Mouse (Mus musculus): ENCODE data around the gene Ust. TPM values are rescaled to one million over a fixed set of nuclear protein-coding genes. Genes with fewer than 3 reads are reported as not detected.
A peak's percentile ranks its signal among the peaks of the same experiment; 100 is the strongest.

The Ust gene
- total RNA-seq, 2 experiments from 2014 or later, result 4.7 to 6.3 TPM

DNA sequence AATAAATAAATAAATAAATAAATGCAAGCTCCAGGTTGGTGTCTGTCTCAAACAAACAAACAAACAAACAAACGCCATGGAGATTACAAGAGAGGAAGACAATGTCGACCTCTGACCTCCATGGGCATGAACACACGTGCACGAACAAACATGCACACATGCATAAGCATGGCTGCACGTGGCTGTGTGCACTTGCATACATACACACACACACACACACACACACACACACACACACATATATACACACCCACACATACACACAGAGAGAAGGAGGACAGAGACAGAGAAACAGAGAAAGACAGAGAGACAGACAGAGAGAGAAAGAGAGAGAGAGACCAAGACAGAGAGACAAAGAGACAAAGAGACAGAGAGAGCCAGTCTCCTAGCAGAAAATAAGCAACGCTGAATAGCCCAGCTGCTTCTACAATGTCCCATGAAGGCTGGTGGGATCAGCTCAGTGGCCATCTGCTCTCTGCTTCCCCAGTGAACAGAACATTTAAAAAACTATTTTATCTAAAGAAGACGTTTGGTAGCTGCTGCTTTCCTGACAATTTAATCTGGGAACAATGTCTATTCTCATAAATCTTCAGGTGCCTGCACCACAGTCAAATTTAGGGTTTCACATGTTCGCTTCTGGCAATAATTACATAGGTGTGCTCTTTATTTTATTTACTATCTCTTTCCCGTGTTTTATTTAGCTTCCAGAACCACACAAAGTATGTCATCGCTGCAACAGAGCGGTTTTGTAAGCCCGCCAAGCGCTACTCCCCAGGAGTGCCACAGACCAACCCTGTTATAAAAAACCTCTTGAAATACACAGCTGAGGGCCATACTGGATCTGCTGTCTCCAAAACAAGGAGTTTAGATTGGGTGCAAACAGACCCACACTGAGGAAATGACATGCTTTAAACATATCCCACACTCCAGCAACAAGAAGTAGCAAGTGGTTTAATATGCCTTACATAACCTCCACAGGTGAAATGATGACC is 89.5 kb downstream of the Ust start:
- no peak for DNase-seq

DNA sequence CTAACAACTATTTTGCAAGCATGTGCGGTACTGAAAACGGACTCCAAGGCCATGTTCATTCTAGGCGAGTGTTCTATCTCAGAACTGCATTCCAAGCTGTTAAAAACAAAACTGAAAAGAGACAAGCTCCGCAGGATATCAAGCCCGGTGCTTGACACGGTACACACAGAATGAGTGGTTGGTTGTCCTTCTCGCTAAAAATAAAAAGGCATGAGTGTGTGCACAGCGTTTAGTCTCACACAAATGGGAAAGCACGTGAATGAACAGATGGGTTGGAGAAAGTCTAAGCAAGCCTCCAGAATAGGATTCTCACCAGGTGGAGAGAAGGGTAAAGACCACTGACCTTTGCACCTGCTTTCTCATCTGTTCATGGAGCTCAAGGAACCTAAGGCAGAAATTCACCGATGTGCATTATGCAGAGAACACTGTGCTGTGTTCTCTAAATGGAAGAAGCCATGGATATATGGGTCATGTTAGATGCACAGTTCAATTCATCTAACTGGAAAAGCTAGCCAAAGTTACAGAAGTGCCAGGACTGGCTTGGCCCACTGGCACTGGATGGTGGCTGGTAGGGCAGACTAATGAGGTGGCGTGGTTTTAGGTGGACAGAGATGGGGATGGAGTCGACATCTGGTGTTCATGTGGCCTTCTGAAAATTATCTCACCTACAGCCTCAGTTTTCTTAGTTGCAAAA is 90.8 kb downstream of the Ust start:
- DNase-seq, result peak in 1 of 2 experiments; percentile 1

DNA sequence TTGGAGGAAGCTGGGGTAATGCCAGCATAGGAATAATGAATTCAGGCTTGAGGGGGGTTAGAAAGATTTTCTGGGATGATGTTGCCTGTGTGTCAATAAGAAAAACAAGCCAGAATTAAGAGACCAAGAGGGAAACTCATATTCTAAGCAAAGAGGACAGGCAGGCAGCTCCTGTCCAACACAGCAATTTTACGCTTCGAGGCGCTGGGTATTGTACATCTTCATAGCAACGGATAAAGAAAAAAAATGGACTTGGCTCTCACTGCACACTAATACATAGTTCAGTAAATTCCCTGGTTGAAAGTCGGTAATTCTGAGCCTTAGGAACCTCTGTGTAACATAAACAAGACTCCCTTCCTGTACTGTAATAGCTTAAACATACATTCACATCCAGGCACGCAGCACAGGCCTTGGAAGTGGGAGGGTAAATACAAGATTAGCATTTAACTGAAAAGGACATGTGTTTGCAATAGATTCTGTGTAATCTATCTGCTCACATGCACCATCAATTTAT is 99.1 kb downstream of the Ust start:
- DNase-seq, result no peak

DNA sequence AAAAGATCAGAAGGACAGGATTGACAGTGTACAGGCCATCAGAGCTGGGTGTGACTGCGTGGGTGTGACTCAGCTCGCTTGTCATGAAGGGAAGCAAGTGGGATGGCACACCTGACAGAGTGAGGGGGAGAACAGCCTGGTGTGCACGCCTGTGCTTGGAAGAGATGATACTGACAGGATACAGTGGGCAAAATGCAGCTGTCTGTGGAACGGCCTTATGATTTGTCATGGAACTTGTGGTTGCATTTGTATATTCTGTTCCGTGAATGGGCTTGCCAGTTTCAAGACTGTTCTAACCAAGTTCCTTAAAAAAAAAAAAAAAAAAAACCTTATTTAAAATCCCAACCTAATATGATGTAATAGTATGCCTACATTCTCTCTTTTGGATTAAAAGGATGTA is 103.2 kb downstream of the Ust start:
- DNase-seq, result no peak

DNA sequence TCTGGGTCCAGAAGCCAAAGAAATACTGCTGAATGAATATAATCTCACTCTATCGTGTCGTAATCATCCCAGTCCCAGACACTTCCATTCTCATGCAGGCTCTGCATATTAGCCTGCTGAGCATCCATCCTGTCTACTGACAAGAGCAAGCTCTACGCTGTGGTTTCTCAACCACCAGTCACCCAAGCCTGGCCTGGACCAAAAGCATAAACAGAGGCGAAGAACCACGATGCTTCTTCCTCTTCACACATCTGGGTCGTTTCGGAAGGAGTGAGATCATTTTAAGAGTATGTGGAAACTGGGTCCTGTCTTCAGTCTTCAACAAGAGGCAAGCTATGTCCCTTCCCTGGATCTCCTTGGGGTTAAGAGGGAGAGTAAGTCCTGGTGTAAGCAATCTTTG is 103.6 kb downstream of the Ust start:
- DNase-seq, result no peak

DNA sequence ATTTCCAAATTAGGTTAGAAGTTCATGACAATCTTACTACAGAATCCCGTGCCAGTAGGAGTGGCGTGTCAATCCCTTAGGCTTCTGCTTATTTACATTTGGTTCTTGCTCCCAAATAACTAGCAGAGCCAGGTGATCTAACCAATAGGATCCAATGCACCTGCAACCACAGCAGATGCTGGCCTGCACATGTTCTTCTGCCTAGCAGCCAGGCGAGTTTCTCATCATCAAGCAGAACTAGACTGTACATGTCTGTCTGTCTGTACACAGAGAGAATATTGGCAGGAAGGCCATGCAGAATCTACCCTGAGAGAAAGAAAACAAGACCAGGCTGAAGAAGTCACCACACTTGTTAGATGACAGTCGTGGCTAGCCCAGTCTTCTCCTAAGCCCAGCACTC is 113.5 kb downstream of the Ust start:
- no peak for DNase-seq

DNA sequence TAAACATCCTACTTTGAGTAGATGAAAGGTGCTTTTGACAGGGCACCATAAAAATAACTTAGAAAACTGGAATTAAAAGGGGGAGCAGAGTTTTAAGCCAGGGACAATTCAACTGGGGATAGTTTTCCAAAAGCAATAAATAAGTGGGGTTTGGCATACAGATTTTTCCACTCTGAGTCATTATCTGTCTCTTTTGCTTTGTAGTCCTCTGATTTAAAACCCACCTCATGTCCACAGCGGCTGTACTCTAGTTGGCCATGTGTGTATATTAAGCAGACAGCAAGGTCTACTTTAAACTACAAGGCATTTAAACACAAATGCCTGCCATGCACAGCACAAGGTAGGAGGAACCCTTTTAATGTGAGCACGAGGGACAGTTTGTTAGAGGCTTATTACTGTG is 126.4 kb downstream of the Ust start:
- DNase-seq, result no peak

DNA sequence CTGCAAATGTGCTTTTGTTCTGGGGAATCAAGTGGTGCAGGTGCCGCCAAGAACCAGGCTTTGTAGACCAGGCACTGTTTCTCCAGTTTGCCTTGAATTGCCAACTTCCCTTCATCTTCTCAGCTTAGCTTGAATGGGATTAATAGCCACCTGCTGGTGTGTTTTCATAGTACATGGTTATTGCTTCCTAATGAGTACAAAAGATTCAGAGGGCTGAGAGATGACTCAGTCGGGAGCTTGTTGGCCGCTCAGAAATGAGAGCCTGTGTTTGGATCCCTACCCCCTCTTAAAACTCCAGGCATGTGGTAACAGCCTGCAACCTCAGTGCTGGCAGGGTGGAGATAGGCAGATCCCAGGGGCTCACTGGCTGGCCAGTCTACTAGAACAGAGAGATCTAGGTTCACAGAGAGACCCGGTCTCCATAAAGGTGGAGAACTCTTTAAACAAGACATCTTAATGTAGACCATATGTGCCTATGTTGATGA is 127.3 kb downstream of the Ust start:
- peak; percentile 39 to 44 for DNase-seq

DNA sequence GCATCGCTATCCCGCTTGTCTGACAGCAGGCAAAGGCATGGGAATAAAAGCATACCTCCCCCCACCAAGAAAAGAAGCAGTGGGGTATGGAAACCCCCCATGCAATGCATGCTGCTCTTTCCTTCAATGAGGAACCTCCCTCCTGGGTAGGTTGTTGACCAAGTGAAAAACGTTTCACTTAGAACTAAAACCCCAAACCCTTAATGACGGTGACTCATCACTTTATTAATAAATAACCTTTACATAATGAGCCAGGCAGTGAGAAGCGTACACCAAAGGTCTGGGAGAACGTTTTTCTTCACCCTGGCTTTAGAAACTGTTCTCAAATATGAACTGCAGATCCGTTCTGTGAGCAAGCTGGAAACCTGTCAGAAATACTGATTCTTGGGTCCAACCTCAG is 130.4 kb downstream of the Ust start:
- DNase-seq, result no peak

DNA sequence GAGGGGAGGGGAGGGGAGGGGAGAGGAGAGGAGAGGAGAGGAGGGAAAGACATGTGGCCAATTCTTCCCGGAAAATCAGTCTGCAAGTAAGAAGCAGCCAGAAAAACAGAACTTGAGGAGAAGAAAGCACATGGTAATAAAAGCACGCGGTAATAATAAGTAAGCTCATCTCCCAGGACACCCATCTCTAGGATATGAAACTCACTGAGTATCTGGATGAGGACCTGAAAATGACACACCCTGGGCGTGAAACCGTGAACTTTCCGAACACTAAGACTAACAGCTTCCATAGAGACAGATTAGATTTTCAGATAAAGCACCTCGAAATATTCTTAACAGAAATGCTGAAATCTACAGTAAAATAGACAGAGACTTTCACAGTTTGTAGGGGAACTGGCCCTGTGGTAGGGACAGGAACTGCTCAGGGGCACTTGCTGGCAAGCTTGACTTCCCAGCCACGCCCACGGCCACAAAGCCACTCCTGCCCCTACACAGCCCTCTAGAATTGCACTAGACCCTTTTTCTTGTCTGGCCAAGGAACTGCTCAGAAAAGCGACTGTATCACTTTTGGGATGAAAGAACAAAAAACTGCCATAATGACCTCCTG is 148.6 kb downstream of the Ust start:
- DNase-seq, result no peak

DNA sequence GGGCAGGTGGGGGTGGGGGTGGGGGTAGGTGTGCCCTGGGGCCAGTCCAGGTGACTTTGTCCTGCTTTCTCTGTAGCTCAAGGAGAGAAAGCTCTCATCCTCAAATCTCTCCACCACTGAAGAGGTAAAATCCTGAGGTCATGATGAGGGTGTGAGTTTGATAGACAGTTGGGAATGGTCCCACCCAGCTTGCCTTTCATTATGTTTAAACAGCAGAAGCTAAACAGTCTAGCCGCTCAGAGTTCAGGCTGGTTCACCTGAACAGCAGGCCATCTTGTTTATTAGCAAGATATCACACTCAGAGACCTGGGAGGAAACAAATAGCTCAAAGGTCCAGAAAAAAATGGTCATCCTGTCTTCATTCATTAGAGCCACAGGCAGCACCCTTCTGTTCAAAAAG is 152.8 kb downstream of the Ust start:
- no peak for DNase-seq

DNA sequence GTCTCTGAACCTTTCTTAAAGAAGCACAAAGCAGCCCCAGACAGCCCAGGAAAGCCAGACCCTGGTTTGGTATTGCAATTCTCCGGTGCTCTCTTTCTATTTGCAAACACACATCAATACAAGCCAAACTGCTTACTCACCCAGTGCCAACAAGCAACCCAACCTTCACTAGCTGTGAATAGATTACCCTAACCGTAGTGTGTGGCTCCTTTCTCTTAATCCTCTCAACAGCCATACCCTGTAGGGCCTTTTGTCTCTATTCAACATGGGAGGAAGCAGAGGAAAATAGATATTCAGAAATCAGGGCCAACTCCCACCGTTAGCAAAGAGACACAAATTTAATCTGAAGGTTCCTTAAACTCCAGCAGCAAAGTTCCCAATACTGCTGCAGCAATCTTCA is 154.4 kb downstream of the Ust start:
- DNase-seq, result no peak

DNA sequence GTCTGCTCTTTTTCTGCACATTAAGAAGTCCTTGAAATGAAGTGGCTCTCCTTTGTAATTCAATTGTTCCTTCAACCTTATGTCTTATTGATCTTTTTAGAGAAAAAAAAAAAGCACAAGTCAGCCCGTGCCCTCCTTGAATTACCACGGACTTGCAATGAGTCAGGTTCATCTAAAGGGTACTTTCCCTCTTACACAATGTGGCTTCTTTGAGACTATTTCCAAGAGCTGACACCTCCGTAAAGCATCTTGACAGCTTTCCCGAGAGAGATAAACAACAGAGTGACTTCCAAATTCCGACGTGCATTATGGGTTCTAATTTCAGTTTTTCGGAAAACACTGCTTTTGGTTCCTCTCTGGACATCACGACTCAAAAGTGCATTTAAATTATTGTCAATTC is 155.3 kb downstream of the Ust start:
- no peak for DNase-seq

DNA sequence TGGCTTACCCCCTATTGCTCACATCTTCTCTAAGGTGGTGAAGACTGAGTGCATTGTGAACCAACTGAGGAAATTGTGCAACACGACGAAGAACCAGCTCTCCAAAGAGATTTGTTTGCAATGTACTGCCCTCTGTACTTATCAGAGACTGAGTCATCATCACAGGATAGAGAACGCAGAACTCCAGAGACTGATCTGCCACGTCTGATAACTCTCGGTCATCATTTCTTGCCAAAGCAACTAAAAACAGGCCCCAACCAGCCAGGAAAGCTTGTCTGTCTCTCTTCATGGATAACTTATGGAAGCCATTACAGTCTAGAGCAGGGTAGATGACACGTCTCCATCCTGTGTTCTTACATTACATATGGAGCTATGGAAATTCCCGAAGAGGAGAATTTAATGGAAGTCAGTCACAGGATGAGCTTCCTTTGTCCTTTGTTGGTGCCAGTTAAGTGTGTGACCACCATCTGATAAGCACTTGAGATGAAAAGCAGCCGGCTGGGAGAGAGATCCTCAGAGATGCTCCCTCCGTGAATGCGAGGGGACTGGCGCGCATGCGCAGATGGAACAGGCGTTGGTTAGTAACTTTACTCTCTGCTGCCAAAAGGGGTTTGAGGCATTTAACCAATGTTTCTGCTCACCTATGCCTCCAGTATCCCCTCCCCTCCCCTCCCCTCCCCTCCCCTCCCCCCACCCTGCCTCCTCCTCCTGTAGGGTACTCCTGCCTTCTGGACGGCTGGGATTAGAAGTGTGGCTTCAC is 160.2 kb downstream of the Ust start:
- DNase-seq, result peak in 1 of 2 experiments; percentile 11

DNA sequence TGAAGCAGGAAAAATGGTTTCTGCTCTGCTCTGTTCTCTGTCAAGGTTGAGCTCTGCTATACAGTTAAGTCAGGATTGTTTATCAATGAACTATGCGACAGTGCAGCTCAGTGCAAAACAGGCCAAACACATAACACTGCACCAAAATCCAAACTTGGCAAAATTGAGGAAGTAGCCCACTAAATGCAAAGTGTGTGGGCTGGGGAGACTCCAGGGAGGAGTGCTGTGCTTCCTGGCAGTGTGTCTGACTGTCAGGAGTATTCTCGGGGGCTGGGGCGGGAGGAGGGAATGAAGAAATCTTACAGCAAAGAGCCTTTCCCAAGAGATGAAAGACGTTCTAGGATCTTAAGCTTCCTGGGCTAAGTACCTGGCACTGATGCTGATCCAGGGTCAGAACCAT is 165.1 kb downstream of the Ust start:
- no peak for DNase-seq

DNA sequence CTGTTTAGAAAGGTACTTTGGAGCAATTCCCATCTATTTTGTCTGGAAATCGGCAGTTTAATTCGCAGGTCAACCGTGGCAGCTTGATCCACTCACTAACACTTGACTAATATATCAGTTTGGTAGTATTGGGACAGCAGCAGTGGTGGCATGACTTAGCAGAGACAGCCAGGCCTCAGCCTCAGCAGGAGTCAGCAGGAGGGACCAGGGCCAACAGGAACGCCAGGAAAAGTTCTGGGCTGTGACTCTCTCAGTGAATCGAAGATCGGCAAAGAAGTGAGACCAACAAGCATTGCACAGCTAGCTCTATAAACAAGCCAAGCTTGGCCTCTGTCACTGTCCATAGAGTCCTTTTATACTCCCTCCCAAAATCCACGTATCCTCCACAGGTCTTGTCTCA is 168.0 kb downstream of the Ust start:
- no peak for DNase-seq

DNA sequence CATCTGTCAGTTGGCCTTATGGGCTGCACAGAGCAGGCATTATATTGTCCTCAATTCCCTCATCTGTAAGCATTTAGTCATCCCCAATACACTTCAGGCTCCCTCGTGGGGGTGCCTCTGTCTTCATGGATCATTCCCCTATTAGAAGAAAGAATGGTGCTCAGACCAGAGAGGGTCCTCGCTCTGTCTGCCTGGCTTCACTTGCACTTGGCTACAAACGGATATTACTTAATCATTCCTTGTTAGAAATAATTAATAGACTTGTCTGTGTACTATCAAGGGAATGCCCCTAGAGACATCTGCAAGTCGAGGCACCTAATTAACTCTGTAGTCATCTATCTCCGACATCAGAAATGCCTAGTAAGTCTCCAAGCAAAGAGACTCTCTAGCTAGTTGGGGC is 171.1 kb downstream of the Ust start:
- no peak for DNase-seq

DNA sequence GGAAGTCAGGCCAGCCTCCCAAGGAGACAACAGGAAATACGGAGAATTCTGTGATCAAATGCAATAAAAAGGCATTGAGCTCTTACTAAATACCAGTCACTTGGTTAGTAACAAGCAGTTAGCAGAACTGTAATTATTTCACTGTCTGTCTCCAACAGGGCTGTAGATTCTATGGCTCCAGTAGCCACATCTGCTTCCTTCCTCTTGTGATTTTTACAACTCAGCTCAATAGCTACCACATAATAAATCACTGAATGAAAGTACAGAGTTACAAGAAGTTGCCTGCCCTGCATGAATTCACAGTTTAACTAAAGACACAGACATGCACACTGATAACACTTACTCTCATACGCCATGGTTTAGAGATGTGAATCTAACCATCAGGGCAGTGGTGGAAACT is 176.1 kb downstream of the Ust start:
- no peak for DNase-seq

DNA sequence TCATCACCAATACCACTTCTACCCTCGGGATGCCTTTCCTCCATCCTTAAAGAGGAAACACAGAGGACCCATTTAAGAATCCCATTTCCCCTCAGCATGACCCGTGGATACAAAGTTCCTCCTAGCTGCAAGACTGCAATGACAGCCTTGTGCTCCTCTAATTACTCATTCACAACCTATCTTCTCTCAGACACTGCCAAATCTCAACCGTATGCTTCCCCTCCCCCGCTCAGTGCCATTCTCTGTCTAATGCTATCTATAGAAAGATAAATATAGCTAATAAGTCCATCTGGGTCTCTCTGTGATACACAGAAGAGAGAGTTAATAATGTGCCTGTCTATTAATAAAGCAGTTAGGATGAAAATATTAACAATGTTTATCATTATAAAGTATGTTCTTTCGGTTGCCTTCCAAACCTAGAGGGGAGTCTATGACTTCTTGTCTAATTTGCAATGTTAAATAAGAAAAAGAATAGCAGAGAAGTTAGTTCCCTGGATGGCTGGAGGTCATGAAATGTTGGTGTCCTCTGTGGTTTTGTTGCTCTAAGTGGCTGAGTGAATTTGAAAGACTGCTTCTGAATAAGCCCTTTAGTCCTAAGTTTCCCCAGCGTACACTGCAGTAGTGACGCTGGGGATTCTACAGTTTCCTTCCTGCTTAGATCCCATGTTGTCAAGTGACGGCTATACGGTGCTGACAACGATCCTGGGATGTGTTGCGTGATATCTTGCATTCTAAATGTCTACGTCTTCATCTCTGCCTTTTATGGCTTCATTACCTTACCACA is 178.8 kb downstream of the Ust start:
- no peak for DNase-seq

DNA sequence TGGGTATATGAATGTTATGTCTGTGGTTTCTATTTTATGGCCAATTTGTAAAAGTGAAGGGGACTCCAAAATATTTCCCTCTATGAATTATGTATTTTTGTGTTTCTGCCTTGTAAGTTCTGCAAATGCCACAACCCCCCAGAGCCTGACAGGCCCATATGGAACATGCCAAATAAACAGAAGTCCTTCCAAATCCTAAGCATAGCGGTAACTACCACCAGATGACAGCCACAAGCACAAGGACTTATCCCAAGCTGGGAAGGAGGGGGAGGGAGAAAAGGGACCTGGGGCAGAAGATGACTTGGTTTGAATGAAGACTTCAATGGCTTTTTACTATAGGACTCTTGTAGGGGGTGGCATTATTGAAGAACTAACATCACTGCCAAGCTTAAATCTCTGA is 182.0 kb downstream of the Ust start:
- no peak for DNase-seq

DNA sequence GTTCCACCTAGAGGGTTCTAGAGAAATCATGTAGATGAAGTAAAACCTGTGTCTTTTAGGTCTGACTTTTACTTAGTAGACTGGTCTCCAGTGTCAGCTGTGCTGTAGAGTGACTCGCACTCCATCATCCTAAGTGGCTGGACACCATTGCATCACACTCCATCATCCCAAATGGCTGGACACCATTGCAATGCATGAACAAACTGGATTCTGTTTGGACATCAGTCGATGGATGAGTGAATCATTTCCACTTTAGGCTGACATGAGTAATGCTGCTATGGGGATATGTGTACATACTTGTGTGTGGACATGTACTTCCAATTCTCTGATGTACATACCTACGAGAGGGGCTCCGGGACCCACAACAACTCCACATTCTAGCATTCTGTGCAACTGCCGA is 187.7 kb downstream of the Ust start:
- no peak for DNase-seq

Data from adrenal gland, postnatal 36 days (tissue).